1 mouse cellular context compared by ENCODE assay signal in genomic region chr7:3692987-3693808, GRCm38 (mm10).
TF ChIP-seq lines count a peak whose summit lies in the region.

TSS of gene Mboat7 (minus strand) at chr7:3693523.

TF ChIP-seq in MEL, 35 proteins besides CTCF, POLR2A, EP300 and RAD21 (continued from another document):
- TF ChIP-seq MEF2A (IDR thresholded peaks at IDR 0.05; ENCODE audit: extremely low read depth, insufficient replicate concordance, low read depth, low read length, poor library complexity, severe bottlenecking) (no peak), GATA1 (IDR thresholded peaks at IDR 0.05; ENCODE audit: low read depth, low read length) (no peak), ZC3H11A (IDR thresholded peaks at IDR 0.05; ENCODE audit: low read depth, low read length) (no peak), ZMIZ1 (IDR thresholded peaks at IDR 0.05; ENCODE audit: low read depth, low read length) (peak; percentile 76; the same call in 1 of the 2 replicates)
